Mouse (Mus musculus): ENCODE data around the gene Tmem141. TPM values are rescaled to one million over a fixed set of nuclear protein-coding genes. Genes with fewer than 3 reads are reported as not detected.

Gene Tmem141
- 1 to 10 TPM in 1 of 2 experiments, not detected in 1; 1.0 TPM for total RNA-seq (2023)

DNA sequence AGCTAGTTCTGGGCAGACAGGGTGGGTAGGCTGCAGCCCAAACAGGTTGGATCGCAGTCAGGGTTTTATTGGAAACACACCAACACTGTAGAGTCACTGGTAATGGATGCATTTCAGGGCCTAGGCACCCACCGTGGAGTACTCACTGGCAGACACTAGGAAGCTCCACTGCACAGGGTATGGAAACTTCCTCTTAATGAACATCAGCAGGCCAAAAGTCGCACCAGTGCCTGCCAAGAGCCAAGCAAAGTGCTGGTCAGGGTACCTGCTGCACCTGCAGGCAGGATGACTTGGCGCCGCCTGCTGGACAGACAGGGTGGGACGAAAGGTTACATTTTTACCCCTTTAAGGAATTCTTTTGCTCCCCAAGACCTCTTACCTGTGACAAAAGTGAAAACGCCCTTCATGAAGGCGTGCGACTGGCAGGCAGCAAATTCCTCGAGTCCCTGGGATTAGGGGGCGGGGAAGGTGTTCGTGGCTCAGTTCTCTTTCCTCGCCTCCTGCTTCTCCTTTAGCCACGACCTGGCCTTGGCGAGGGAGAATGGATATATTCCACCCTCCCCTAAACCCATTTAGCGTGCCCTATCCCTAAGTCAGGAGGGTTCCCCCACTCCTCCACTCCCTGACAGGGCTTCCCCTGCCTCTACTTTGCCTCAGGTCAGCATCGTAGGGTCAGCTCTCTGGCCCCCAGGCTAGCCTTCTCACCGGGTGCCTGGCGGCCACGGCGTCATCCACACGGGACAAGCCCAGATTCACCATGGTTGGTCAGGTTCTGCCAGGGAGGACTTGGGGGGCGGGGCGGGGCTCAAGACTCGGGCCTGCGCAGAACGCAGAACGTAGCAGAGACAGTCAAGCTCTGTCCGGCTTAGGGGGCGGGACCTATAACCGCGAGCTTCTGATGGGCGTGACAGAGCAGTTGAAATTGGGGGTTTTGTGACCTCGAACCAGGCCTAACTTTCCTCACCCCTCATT is at the start of gene Tmem141:
Gene Tmem141, minus strand, starts transcription at position 777 of the 972 bp plus-strand sequence.

DNA sequence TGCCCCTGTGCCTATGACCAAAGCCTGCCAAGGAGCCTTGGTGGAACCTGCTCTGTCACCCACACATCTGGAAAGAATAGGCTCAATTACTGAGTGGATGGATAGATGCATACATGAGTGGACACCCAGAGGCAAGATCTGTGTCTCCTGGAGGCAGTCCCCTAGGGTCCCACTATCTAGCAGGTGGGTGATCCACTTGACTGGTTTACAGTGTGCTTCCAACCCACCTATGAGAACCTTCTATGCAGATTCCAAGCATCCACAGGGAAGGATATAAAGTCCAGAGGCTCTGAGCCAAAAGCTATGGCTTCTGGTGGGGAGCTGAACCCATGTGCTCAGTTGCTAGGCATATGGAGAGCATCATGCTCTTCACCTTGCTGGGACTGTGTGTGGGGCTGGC is 35.8 kb upstream of the Tmem141 start, which contains the start of gene Lcn5:
Gene Lcn5, plus strand, starts transcription at position 301 of the 400 bp plus-strand sequence.

DNA sequence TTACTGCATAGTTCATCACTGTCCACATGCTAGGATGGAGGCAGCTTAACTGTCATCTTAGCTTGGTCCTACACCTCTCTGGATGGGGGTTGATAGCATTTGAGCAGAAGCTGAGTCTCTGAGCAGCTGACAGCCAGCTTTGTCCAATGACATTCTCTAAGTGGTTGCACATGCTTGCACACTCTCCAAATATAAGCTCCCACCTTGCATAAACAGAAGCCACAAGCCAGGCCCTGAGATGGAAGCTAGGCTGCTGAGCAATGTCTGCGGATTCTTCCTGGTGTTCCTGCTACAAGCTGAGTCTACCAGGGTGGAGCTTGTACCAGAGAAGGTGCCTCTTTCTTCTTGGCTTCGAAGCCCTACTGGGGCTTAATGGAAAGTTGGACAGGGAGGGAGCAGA is 31.1 kb upstream of the Tmem141 start, which contains the start of gene Lcn8:
Gene Lcn8, plus strand, starts transcription at position 219 of the 400 bp plus-strand sequence.

DNA sequence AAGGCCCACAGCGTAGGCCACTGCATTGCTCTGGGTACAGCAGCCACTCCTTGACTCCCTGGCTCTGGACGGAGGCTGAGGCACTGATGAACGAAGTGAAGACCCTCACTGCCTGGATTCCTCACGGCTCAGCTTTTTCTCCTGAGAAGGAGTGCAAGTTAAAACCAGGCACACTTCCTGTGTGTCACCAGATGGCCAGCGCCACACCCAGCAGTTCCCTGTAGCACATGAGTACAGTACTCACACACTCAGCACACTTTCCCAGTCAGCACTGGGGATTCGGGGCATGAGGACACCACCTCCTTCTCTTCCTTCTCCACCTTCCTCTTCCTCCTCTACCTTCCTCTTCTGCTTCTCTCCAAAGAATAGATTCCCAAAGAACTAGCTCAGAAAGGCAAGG is 6.0 kb upstream of the Tmem141 start, which contains the start of gene Fcna:
Gene Fcna, minus strand, starts transcription at position 220 of the 400 bp plus-strand sequence.

DNA sequence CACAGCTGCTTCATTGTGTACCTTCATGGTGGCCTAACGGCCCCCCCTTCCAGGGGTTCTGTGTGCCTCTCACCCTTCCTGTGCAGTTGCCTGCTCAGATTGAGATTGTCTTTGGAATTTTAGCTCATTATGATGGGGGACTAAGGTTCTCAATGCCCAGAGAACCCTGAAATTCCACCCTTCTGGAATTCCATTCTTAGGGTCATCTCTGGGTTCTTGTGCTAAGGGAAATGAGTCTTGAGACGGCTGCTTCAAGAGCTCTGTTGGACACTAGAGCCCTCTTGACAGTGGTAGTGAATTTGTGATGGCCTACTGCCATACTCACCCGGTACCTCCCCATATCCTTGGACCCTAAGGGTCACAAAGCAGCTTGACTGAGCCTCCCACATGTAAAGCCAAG is 4.2 kb downstream of the Tmem141 start, which contains the start of gene Ccdc183:
Gene Ccdc183, minus strand, starts transcription at position 101 of the 400 bp plus-strand sequence.

DNA sequence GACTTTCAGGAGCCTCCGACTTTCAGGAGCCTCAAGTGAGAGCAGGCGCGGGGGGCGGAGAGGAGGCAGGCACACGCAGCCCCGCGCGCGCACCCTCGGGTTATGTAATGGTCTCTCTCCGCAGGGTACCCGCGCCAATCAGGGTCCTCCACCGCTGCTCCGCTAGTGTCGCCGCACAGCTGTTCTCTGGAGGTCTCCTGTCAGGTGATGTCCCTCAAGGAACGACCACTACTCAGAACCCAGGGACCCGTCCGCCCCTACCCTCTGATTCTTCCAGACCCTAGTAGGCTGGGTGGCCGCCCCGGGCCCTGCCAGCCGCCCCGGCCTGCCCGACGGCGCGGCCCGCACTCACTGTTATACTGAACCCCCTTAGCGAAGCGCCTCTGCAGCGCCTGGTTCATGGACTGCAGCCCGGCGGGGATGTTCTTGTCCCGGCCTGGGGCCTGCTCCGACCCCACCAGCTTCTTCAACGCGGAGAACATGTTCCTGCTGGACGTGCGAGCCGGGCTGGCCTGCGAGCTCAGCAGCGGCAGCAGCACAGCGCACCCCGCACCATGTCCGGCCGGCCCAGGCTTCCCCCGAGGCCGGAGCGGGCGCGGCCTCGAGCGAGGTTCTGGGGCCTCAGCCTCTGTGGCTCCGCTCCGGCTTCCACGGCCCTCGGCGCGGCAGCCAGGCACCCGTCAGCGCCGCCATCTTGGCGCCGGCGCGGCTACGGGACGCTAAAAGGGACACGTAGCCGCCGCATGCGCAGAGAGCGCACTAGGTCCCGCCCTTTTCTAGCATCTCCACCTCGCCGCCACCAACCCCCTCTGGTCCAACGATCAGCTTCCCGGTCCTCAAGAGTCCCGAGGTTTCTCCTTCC is 13.8 kb downstream of the Tmem141 start, which contains the start of gene Rabl6:
Gene Rabl6, minus strand, starts transcription at position 761 of the 862 bp plus-strand sequence.

DNA sequence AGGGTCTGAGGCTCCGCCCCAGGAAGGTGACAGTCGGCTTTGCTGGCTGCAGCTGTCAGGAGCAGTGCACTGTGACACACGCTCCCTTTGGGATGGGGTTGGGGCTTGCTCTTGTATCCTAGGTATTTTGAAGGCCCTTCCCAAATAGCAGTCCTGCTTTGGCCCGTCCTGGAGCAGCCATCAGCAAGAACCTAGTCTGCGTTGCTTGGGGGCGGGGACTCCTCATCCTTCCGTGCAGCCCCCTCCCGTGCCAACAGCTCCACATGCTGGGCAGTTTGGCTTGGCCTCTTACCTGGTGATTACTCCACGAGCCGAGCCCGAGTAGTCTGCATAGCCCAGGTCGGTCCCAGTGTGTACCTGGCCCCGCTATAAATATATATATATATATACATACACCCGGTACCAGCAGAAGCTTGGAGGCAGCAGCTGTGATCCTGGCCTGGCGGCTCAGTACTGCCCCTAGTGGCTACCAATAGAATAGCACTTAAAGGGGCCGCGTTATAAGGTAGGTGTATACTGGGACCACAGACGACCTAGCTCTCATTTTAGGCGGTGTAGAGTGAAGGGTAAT is 40.4 kb downstream of the Tmem141 start, which contains the start of gene Ajm1:
Gene Ajm1, minus strand, starts transcription at position 464 of the 571 bp plus-strand sequence.

DNA sequence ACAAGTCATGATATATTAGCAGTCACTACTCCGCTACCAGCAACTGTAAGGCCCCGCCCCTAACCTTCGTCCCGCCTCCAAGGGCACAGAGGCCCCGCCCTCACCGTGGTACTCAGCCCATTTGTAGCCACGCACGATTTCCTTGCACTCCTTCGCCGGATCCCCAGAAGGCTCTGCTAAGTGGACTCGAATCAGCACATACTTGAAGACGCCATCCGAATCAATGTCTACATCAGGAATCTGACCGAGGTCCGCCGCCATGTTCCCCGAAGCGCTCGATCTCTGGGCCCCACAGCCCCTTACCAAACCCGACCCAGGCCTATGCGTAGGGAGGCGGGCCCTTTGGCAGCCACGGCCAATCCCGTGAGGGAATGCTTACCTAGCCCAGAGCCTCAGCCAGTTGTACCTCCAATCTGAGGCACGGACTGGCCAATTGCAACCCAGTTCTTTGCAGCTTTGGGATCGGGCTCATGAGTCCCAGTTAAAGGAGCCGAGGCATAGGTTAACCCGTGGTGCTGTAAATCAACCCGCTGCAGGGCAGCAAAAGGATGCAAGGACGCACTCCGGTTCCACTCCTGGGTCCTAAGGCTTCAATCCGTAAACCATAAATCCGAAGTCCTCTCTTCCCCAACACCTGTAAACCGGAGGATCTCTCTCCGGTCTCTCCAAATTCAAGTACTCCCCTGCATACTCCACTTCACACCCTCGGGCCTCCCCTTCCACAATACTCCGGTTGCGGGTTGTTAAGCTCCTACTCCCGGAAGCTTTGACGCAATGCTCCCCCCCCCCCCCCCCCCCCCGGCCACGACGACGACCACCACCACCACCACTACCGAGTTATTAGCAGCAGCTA is 47.0 kb downstream of the Tmem141 start, which contains the start of the genes Mamdc4 and Phpt1:
Gene Mamdc4, minus strand, starts transcription at position 267 of the 853 bp plus-strand sequence.
Gene Phpt1, minus strand, starts transcription at position 646 of the 853 bp plus-strand sequence.

Other genes starting within 250 kb of the Tmem141 start
- 1 to 10 TPM in 1 of 2 experiments, under 1 TPM in 1; 0.39 to 2.7 TPM for gene Sapcd2, start 249.7 kb downstream of the Tmem141 start, total RNA-seq (2023)
- gene Entpd2, start 226.1 kb downstream of the Tmem141 start, total RNA-seq (2023): not detected
- 1 to 10 TPM; 3.3 to 3.8 TPM for gene Npdc1, start 222.7 kb downstream of the Tmem141 start, total RNA-seq (2023)
- under 1 TPM; 0.39 to 0.73 TPM for gene Fut7, start 198.7 kb downstream of the Tmem141 start, total RNA-seq (2023)
- gene Abca2, start 193.3 kb downstream of the Tmem141 start, total RNA-seq (2023): 10 to 100 TPM; 82.9 to 83.2 TPM
- 1 to 10 TPM in 1 of 2 experiments, not detected in 1; 1.4 TPM for gene Clic3, start 165.2 kb downstream of the Tmem141 start, total RNA-seq (2023)
- gene Paxx, start 160.9 kb downstream of the Tmem141 start, total RNA-seq (2023): 10 to 100 TPM; 71.5 to 79.3 TPM
- gene Ptgds, start 152.0 kb downstream of the Tmem141 start, total RNA-seq (2023): not detected
- gene Lcn12, start 128.1 kb downstream of the Tmem141 start, total RNA-seq (2023): not detected
- gene Fbxw5, start 121.3 kb downstream of the Tmem141 start, total RNA-seq (2023): 10 to 100 TPM; 51.3 to 54.9 TPM
- gene C8g, start 120.3 kb downstream of the Tmem141 start, total RNA-seq (2023): 1 to 10 TPM; 1.0 to 1.3 TPM
- 10 to 100 TPM; 45.3 to 55.1 TPM for gene Traf2, start 75.1 kb downstream of the Tmem141 start, total RNA-seq (2023)
- gene Edf1, start 64.2 kb downstream of the Tmem141 start, total RNA-seq (2023): 100 to 1,000 TPM; 121 to 134 TPM
- 1 to 10 TPM; 2.2 to 4.3 TPM for gene Mamdc4, start 47.2 kb downstream of the Tmem141 start, total RNA-seq (2023)
- 10 to 100 TPM; 22.0 to 26.5 TPM for gene Phpt1, start 46.8 kb downstream of the Tmem141 start, total RNA-seq (2023)
- gene Ajm1, start 40.2 kb downstream of the Tmem141 start, total RNA-seq (2023): 1 to 10 TPM in 1 of 2 experiments, under 1 TPM in 1; 0.76 to 2.1 TPM
- 100 to 1,000 TPM; 121 to 124 TPM for gene Rabl6, start 13.5 kb downstream of the Tmem141 start, total RNA-seq (2023)
- not detected for gene Ccdc183, start 4.3 kb downstream of the Tmem141 start, total RNA-seq (2023)
- 1 to 10 TPM; 4.1 to 6.8 TPM for gene Fcna, start 6.0 kb upstream of the Tmem141 start, total RNA-seq (2023)
- gene Lcn8, start 31.1 kb upstream of the Tmem141 start, total RNA-seq (2023): not detected
- not detected for gene Lcn5, start 35.9 kb upstream of the Tmem141 start, total RNA-seq (2023)
- gene Lcn6, start 54.8 kb upstream of the Tmem141 start, total RNA-seq (2023): not detected
- not detected for gene Lcn10, start 60.7 kb upstream of the Tmem141 start, total RNA-seq (2023)
- not detected for gene Obp2a, start 78.0 kb upstream of the Tmem141 start, total RNA-seq (2023)
- 10 to 100 TPM; 16.3 to 18.4 TPM for gene Bmyc, start 84.7 kb upstream of the Tmem141 start, total RNA-seq (2023)
- not detected for gene Obp2b, start 115.0 kb upstream of the Tmem141 start, total RNA-seq (2023)
- not detected for gene Lcn3, start 143.6 kb upstream of the Tmem141 start, total RNA-seq (2023)
- not detected for gene Lcn11, start 155.0 kb upstream of the Tmem141 start, total RNA-seq (2023)
- gene Gm13539, start 160.3 kb upstream of the Tmem141 start, total RNA-seq (2023): not detected
- gene Glt6d1, start 193.8 kb upstream of the Tmem141 start, total RNA-seq (2023): not detected
- not detected for gene Lcn9, start 201.1 kb upstream of the Tmem141 start, total RNA-seq (2023)
- gene Sohlh1, start 225.2 kb upstream of the Tmem141 start, total RNA-seq (2023): under 1 TPM in 1 of 2 experiments, not detected in 1; 0.73 TPM
- not detected for gene Kcnt1, start 241.7 kb upstream of the Tmem141 start, total RNA-seq (2023)

Measured in T-cell, adult 66 days (primary cell).